Mouse (Mus musculus) mammary gland, adult 2 months (tissue): ENCODE data around the gene Atpaf1. TPM values are rescaled to one million over a fixed set of nuclear protein-coding genes. Genes with fewer than 3 reads are reported as not detected.

ENCODE experiments used
- polyA plus RNA-seq: library from polyadenylated mRNA; depleted of rRNA; stranded (reverse); fragments of >200 nt; gene quantifications from 2 replicates; pipeline ENCODE4 v1.2.3, GENCODE M21; 2012; ENCODE audit warnings: low replicate concordance; rRNA removed

Atpaf1 gene
- polyA plus RNA-seq: 22.8 and 39.5 TPM in 2 replicates

DNA sequence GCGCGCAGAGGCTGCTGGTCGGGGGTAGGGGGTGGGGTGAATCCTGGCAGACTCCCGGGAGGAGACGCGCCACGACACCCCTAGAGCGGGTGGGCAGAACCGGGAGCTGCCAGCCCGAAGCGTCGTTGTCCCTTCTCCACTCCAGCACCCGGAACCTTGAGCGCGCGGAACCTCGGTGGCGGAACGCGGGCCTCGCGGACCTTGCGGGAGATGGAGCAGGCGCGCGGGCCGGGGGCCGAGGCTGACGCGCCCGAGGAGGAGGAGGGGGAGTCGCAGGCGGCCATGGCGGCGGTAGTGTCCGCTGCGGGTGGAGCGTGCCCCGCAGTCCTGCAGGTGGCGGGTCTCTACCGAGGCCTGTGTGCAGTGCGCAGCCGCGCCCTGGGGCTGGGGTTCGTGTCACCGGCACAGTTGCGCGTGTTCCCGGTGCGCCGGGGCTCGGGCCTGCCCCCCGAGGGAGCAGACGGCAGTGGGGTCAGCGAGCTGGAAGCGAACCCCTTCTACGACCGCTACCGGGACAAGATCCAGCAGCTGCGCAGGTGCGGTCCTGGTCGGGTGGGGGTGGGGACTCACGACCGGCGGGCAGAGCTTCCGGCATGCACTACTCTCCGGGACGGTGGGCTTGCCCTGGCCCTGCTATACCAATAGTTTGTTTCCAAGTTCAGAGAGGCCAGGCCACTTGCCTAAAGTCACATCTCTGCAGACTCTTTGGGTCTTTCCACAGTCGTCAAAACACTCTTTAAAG, at the start of gene Atpaf1:
Atpaf1 (plus strand) TSS at position 44 of the 742 bp plus-strand sequence.

DNA sequence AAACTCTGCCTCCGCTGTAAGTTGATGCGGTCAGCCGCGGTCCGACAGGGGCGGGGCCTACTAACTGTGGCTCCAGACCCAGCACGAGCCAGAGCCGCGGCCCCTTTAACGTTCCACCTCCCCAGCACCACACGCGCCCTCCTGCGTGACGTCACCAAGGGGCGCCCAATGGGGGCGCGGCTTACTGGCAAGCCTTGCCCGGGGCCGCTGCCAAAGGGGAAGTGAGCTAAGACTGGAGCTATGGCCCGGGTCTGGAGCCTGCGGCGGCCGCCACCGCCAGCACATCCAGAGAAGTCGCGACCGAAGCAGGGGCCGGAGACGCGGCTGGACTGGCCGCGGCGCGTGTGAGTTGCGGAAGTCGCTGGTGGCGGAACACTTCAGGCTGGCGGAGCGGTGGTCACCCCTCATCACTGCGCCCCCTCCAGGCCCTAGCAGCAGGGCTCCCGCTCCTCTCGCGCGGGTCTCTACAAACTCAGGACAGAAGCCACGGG, 47.0 kb upstream of the Atpaf1 start, which contains the start of gene Efcab14:
Efcab14 (plus strand) TSS at position 194 of the 491 bp plus-strand sequence.

DNA sequence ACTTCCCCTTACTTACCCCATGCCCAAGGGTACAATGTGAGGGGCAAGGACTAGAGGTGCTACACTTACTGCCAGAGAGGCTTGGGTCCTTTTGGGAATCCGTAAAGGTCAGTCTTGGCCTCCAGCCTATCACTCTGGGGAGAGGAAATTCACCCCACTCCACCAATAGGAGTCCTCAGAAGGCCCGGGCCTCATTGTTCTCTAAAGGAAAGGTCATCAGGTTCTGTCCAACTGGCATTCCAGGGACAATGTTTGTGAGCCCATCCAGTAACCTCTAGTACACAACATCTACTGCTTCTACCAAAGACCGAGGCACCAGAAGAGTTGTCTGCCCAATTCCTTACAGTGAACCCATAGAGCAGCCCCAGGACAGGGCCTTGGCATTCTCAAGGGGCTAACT, 3.7 kb upstream of the Atpaf1 start, which contains the start of gene Tex38:
Tex38 (minus strand) TSS at position 101 of the 400 bp plus-strand sequence.

DNA sequence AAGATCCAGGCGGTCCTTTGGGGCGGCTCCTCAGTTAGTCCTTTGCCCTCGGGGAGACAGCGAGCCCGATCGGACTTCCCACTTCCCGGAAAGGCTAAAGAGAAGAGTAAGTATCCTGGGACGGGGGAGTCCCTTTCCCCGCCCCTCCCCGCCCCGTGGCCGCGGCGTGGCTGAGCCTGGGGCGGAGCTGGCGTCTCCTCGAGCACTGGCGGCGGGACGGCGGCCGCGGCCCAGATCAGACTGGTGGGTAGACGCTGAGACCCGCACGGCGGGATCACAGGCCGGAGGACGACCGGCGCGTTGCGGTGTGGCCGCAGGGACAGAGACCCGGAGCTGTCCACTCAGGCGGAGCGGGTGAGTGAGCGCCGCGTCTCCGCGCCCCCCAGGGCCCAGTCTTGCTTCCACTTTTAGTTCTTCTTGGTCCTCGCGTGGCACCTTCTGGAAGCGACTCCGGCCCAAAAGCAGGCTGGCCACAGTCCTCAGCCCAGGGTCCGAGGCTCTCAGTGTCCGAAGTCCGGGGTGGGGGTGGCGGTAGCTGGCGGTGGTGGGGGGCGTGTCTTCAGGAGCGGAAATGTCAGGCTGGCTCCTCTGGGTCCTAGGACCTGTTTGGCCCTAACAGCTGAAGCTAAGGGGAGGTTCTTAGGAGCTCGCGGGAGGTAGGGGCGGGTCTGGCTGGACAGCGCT, 43.4 kb downstream of the Atpaf1 start, which contains the start of gene Mob3c:
Mob3c (plus strand) TSS at position 205 of the 684 bp plus-strand sequence.

GRCm38 (mm10) chr4:115838696-115839641, 54.4 kb downstream of the Atpaf1 start, which contains the start of gene Mknk1:
Mknk1 (plus strand) TSS chr4:115839198.

Other genes with a start within 250 kb of the Atpaf1 start
- 0.11 and 0.24 TPM in 2 replicates for gene Cyp4a31, start 221.2 kb upstream of the Atpaf1 start, polyA plus RNA-seq
- gene Cyp4a32, start 183.8 kb upstream of the Atpaf1 start, polyA plus RNA-seq: 0.17 TPM in 1 of 2 replicates, not detected in the other
- 84.3 and 145 TPM in 2 replicates for gene Cyp4b1, start 137.1 kb upstream of the Atpaf1 start, polyA plus RNA-seq
- gene Efcab14, start 47.1 kb upstream of the Atpaf1 start, polyA plus RNA-seq: 31.3 and 32.9 TPM in 2 replicates
- 0.57 TPM in 1 of 2 replicates, not detected in the other for gene Tex38, start 3.8 kb upstream of the Atpaf1 start, polyA plus RNA-seq
- gene Mob3c, start 43.3 kb downstream of the Atpaf1 start, polyA plus RNA-seq: 24.5 and 44.3 TPM in 2 replicates
- gene Mknk1, start 54.4 kb downstream of the Atpaf1 start, polyA plus RNA-seq: 65.7 and 87.5 TPM in 2 replicates
- gene Kncn, start 99.6 kb downstream of the Atpaf1 start, polyA plus RNA-seq: 0.07 TPM in 1 of 2 replicates, not detected in the other
- gene 6430628N08Rik, start 105.9 kb downstream of the Atpaf1 start, polyA plus RNA-seq: not detected in 2 replicates
- not detected in 2 replicates for gene Dmbx1, start 155.1 kb downstream of the Atpaf1 start, polyA plus RNA-seq
- gene Faah, start 233.1 kb downstream of the Atpaf1 start, polyA plus RNA-seq: 20.3 and 35.2 TPM in 2 replicates